Mouse (Mus musculus) c-Kit-positive CD71-negative TER-119-negative erythroid progenitor cells, embryonic 14.5 days (primary cell): ENCODE measurements around the gene Golga4.

Experiments
- DNase-seq: peaks from one replicate; pipeline ENCODE4 v3.0.0-alpha.2; 2013; ENCODE audit warnings: low read depth

The Golga4 gene

GRCm38 (mm10) chr9:118506020-118506403 is at the start of gene Golga4:
TSS of gene Golga4 (plus strand) at chr9:118506267.
- peak; percentile 65 for DNase-seq

GRCm38 (mm10) chr9:118456405-118456804 is 49.7 kb upstream of the Golga4 start:
- DNase-seq = no peak

DNA sequence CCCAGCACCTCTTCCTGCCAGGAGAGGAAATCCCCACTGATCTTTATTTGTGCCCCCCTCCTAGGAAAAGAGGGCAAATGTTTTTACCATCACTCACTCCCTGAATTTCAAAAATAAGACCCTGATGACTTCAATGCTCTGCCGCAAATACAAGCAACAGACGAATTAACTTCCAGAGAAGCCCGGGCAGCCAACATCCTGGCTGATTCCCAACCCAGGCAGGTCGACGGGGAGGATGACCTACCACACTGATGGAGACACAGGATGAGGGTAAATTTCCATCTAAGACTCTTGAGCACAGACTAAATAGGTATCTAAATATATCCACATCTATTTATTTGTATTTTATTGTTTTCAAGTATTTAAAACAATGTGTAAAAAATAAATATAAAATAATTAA is 48.0 kb upstream of the Golga4 start:
- DNase-seq = no peak

DNA sequence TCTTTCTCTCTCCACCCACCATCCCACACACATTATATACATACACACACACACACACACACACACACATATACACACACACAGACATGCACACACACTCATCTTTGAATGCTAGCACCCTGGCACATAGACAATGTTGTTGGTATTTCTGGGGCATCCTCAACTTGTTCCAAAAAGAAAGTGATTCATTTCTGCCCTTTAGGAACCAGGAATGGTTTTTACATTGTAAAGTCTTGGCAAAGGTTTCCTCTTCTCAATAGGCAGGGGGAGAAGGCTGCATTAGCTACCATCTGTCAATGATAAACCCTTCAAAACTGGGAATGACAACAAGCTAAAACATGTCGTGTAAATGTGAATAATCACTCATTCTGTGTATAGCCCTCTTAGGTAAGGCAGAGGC is 42.0 kb upstream of the Golga4 start:
- DNase-seq = no peak

GRCm38 (mm10) chr9:118468301-118468700 is 37.8 kb upstream of the Golga4 start:
- DNase-seq = no peak

DNA sequence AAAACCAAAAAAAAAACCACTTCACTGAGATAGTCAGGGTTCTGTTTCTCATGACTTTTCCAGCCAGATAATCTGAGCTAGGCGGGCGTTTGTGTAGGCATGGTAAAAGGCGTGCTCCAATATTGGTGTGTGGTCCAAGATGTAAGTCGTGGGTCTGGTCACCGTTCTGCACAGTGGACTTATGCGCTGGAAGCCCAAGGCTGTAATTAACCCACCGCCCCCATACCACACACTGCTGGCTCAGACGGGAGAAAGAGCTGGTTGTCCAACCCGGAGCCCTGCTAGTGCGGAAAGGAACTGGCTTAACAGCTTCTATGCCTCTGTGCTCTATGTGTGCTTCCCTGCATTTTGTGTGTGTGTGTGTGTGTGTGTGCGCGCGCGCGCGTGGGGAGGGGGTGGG is 36.8 kb upstream of the Golga4 start:
- DNase-seq = no peak

DNA sequence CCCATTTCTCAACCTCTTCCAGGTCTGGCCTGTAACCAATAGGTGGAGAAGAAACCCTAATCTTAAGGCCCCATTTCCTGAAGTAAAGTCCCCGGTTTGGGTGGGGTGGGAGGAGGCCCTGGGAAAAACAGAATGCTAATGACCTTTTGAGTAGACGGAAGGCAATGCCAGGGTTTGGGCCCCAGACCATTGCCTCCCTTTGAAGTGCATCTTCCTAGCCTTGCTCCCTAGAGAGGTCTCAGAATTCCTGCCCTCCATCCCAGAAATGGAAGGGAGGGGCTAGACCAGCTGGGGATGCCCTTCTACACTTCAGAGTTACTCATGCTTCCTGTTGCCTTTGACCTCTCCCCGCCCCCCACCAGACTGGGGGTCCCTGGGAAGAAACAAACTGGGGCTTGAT is 34.8 kb upstream of the Golga4 start:
- no peak for DNase-seq

GRCm38 (mm10) chr9:118476211-118476765 is 29.8 kb upstream of the Golga4 start:
- no peak for DNase-seq

- no peak for DNase-seq
These were observed 29.2 kb upstream of the Golga4 start for GRCm38 (mm10) chr9:118476766-118477271.

DNA sequence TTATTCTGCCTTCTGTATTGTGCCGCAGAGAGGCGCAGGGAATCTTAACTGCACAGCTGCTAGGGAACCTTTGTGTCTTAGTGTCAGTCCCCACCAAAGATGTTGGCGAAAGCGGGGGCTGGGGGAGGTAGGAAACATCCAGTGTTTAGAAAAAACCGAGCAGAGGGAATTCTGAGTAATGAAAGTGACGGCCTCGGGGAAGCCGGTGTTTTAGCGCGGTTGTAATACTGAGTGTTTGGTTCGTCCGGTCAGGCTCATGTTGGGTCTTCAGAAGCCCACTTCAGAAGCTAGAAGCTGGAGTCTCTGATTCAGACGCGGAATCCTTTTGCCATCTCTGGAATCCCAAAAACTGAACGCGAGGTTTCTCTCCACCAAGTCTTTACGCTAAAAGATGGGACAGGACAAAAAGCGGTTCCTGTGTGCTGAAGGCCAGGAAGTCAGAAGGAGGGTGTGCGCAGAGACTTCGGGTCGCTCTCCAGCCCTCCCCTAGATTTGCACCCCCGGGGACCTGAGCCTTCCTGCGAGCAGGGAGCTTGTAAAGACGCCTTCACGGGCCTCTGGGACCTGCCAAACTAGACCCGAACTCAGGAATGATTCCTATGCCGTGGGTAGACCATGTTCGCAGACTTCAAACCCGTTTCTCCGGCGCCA is 28.7 kb upstream of the Golga4 start:
- DNase-seq = no peak

GRCm38 (mm10) chr9:118477961-118478360 is 28.1 kb upstream of the Golga4 start, which contains the start of gene Eomes:
TSS of gene Eomes (plus strand) at chr9:118478212.
- DNase-seq = no peak

GRCm38 (mm10) chr9:118478458-118478838 is 27.6 kb upstream of the Golga4 start:
- DNase-seq = no peak

- no peak for DNase-seq
These were observed 27.1 kb upstream of the Golga4 start for GRCm38 (mm10) chr9:118478839-118479507.

DNA sequence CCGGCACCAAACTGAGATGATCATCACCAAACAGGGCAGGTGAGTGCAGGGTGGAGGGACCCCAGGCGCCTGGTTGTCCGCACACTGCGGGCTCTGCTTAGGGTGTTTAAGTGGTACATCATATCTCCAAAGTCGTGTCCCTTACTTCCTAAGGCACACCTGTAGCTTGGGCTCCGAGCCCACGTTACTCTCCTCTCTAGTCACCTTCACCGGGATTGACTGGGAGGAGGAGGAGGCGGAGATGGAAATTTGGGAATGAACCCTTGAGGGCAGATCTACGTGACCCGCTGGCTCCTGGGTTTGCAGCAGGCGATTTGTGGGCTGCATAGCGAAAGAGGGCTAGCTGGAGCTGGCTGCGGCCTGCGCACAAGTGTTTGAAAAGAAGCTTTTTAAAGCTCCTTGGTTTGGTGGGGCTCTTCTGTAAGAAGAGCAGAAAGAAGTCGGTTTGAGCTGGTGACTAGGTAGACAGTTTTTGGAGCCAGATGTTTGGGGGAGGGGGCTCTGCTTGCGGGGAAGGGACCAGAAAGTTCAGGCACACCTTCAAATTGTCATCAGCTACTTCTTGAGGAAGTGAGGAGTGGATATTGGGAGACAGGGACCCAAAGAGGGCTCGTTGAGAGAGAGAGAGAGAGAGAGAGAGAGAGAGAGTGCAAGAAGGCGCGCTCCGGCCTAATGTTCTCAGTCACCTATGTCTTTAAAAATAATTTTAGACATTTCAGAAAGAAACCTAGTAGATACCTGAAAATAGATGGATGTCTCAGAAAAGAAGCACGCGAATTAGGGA is 26.4 kb upstream of the Golga4 start:
- DNase-seq = no peak

GRCm38 (mm10) chr9:118480292-118480690 is 25.8 kb upstream of the Golga4 start:
- no peak for DNase-seq

- DNase-seq = no peak
These were observed 23.9 kb upstream of the Golga4 start for GRCm38 (mm10) chr9:118482210-118482609.

DNA sequence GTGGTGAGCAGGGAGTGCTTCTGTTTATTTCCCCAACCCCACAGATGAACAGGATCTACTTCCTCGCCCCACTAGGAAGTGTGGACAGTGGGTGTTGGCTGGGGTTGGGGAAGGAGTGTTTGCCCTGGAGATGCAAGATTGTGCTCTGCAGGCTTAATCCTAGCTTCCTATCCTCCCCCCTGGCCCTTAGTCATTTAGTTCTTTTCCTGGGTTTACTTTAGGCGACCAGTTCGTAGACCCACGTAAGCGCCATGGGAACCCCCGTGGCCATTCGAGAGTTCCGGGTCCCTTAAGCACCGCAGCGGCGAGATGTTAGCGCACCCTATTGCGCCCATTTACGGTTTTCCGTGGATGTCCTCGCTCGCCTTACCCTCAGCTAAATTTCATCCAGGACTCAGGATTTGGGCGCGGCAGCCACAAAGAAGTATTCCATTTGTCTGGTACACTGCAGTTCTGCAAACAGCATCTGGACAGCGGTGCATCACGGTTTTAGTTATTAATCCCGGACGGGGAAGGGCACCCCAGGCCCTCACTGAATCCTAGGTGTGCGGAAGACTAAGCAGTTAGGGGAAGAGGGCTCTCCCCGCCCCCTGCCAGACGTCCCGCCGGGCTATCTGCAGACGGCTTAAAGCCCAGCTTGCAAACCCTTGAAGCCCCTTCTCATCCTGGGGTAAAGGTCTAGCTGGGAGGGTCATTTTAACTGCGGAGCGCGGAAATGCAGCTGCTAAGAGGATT is 19.5 kb upstream of the Golga4 start:
- no peak for DNase-seq

DNA sequence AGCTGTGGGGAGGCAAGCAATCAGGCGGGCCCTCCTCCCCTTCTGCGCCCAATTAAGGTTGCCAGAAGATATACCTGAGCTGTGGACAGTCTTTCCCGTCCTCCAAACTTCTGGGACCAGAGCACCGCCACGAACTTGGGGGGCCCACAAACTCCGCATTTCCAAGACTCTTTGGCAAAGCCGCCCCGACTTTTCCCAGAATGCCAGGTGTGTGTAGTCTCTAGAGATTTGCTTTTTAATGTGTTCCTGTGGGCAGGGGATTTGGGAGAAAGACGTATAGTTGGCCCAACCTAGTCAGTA is 19.0 kb upstream of the Golga4 start:
- DNase-seq = no peak

- no peak for DNase-seq
These were observed 18.4 kb upstream of the Golga4 start for GRCm38 (mm10) chr9:118487636-118488035.

GRCm38 (mm10) chr9:118488138-118488895 is 17.8 kb upstream of the Golga4 start:
- DNase-seq = no peak

GRCm38 (mm10) chr9:118488896-118489578 is 17.0 kb upstream of the Golga4 start:
- no peak for DNase-seq
